Mouse (Mus musculus) thymus, adult 18-20 months (tissue): ENCODE results near the gene Saa1.
A peak's percentile ranks its signal among the peaks of the same experiment; 100 is the strongest.

Source experiments
- DNase-seq, 2 experiments: peaks; one replicate each; pipeline ENCODE4 v3.0.0; 2022; ENCODE audit warnings: mixed read lengths in 2 of 2

Gene Saa1

DNA sequence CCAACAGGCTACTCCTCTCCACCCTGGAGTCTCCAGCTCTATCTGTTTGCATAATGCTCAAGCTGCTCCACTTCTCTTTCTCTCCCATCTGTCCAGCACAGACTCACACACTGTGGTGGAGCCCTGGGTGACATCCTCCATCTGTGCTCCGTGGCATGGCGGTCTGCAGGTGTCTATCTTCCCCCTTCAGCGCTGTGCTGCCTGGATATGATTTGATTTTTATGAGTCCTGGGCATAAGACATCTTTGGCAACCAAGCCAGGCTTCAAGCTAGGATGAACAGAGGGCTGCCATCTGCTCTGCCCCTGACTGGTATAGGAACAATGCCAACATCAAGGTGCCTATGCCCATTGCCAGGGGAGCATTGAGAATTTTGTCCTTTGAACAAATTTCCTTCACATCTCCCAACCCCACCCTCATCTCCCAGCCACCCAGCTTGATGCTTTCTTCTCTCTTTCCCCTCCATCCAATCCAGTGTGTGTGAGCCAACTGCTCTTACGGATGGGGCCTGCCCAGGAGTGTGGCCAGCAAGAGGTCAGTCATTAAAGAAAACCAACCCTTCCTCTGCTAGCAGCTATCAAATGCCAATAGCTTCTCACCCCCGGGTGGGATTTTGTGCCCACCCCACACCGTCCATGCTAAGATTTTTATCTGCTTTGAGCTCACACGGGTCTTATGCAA lies 24.0 kb downstream of the Saa1 start:
- no peak for DNase-seq

- no peak for DNase-seq
These were observed 25.9 kb downstream of the Saa1 start for GRCm38 (mm10) chr7:46716897-46717296.

GRCm38 (mm10) chr7:46715600-46715999 lies 27.2 kb downstream of the Saa1 start, which contains the start of gene Saa3:
Saa3 (minus strand) TSS chr7:46715700.
- DNase-seq: no peak

- peak; percentile 19 to 49 for DNase-seq
These were observed 28.3 kb downstream of the Saa1 start for GRCm38 (mm10) chr7:46714518-46714917.

DNA sequence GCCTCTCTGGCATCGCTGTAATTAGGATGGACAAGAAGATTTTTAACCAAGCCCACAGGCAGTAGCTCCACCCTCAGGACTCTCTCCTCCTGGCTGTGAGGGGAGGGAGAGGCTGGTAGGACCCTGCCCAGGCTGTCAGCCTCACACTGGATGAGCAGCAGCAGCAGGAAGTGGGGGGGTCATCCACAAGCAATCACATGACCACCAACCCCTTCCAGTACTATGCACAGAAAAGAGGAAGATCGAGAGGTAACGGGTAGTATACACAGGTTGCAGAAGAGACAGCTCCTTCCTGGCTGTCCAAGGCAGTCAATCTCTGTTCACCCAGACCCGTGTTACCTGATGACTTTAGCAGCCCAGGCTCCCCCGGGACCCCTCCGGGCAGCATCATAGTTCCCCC lies 30.5 kb downstream of the Saa1 start:
- no peak for DNase-seq

GRCm38 (mm10) chr7:46710390-46710844 lies 32.4 kb downstream of the Saa1 start, which contains the start of gene Saal1:
Saal1 (minus strand) TSS chr7:46710680.
- peak; percentile 67 to 75 for DNase-seq

GRCm38 (mm10) chr7:46700521-46701025 lies 42.2 kb downstream of the Saa1 start:
- DNase-seq: no peak

DNA sequence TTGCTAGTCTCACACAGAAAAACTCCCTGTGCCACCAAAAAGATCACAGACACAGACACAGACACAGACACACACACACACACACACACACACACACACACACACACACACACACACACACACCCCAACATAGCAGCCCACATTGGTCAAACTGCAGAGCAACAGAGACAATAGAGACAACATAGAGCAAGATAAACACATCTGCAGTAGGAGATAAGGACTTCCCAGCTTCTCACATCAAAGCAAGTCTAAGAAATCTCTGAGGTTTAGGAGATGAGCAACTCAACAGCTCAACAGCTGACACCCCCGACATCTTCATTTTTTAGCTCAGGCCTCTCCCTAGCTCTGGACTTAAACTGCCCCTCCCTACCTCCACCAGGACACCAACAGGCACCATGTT lies 46.0 kb downstream of the Saa1 start:
- DNase-seq: no peak
